Mouse (Mus musculus) urinary bladder, adult 2 months (tissue): ENCODE data around the gene Gm16506. TPM values are rescaled to one million over a fixed set of nuclear protein-coding genes. Genes with fewer than 3 reads are reported as not detected.
"Not testable (repeated sequence)": the region's sequence is repeated elsewhere in the genome, so short reads cannot be mapped to it uniquely, and the experiment has no call there.

Source experiments
- DNase-seq: peaks from one replicate; pipeline ENCODE4 v3.0.0; 2022; ENCODE audit warnings: low spot score
- polyA plus RNA-seq: library from polyadenylated mRNA; depleted of rRNA; stranded (reverse); fragments of >200 nt; gene quantifications from 2 replicates; pipeline ENCODE4 v1.2.3, GENCODE M21; 2012; rRNA removed

Gene Gm16506
- not detected in 2 replicates for polyA plus RNA-seq

- DNase-seq: not testable (repeated sequence)
Observed at GRCm38 (mm10) chr14:43727385-43727784, at the start of gene Gm16506. Gene Gm16506 (minus strand): TSS chr14:43727485.

GRCm38 (mm10) chr14:43747566-43747965 lies 20.3 kb upstream of the Gm16506 start, which contains the start of gene Gm6526:
Gene Gm6526 (plus strand): TSS chr14:43747866.
- not testable (repeated sequence) for DNase-seq

GRCm38 (mm10) chr14:43697621-43698020 lies 29.7 kb downstream of the Gm16506 start, which contains the start of gene Gm7324:
Gene Gm7324 (plus strand): TSS chr14:43697828.
- DNase-seq: not testable (repeated sequence)

- DNase-seq: not testable (repeated sequence)
Observed at GRCm38 (mm10) chr14:43677099-43677498, 50.2 kb downstream of the Gm16506 start, which contains the start of gene Gm8165. Gene Gm8165 (minus strand): TSS chr14:43677199.

Other genes with a start within 250 kb of the Gm16506 start
- not detected in 2 replicates for gene Gm5799, start 183.9 kb downstream of the Gm16506 start, polyA plus RNA-seq
- not detected in 2 replicates for gene Gm17654, start 148.3 kb downstream of the Gm16506 start, polyA plus RNA-seq
- gene Gm10375, start 119.5 kb downstream of the Gm16506 start, polyA plus RNA-seq: not detected in 2 replicates
- gene Gm8165, start 50.3 kb downstream of the Gm16506 start, polyA plus RNA-seq: not detected in 2 replicates
- gene Gm7324, start 29.7 kb downstream of the Gm16506 start, polyA plus RNA-seq: 0.16 and 0.36 TPM in 2 replicates
- not detected in 2 replicates for gene Gm6526, start 20.4 kb upstream of the Gm16506 start, polyA plus RNA-seq
- not detected in 2 replicates for gene Gm8180, start 57.3 kb upstream of the Gm16506 start, polyA plus RNA-seq
- 0.12 TPM in 1 of 2 replicates, not detected in the other for gene Ear1, start 148.0 kb upstream of the Gm16506 start, polyA plus RNA-seq
- not detected in 2 replicates for gene Ear10, start 196.1 kb upstream of the Gm16506 start, polyA plus RNA-seq
- 4.3 and 5.7 TPM in 2 replicates for gene Gm8113, start 197.9 kb upstream of the Gm16506 start, polyA plus RNA-seq
- not detected in 2 replicates for gene Ang5, start 229.6 kb upstream of the Gm16506 start, polyA plus RNA-seq